In genomic region chr11:3797631-3798215, GRCm38 (mm10) we compare ENCODE assay signal across 14 mouse cellular contexts.
DNase-seq lines count a peak whose midpoint lies in the region.
"Had no signal": no experiment of that assay in that cellular context is flagged by ENCODE, and none has a peak within 500 bp of the region (broad histone marks: within the 10 kb centered on the region; RNA-seq: fewer than 3 reads in every experiment).

No protein-coding gene starts in this region.

- intact Hi-C loops in left cerebral cortex, postnatal 4 days (cut with DNase I): no loop called here
- intact Hi-C loops in left cerebral cortex, postnatal 14 days (cut with DNase I): no loop called here

- peak; percentile 53 for DNase-seq in left cerebral cortex, adult 11 months (ENCODE audit: low spot score)
- no peak for DNase-seq in left cerebral cortex, postnatal 4 days
- DNase-seq in layer of hippocampus, adult 9-10 months (ENCODE audit: low spot score): peak; percentile 24
- peak; percentile 52 to 79 for DNase-seq in left cerebral cortex, postnatal 14 days (ENCODE audit: low spot score in 2 of 2)
- peak; percentile 68 to 80 for DNase-seq in right cerebral cortex, postnatal 36 days (ENCODE audit: low spot score in 2 of 2)
- DNase-seq in ovary, postnatal 36 days (ENCODE audit: low spot score): no peak
- DNase-seq in gastrocnemius, adult 8-10 months (ENCODE audit: low spot score in 2 of 2): no peak
- no peak for DNase-seq in spleen, adult 12 weeks (ENCODE audit: low spot score)
- DNase-seq: cerebellum, adult 9-11 months; kidney, adult 8-10 months; kidney, postnatal 14 days; lung, adult 18-20 months; lung, postnatal 14 days; midbrain, embryonic 14.5 days had no signal

Comparison
In these comparisons a context has a peak if more than half of its experiments do, and no peak if none do; other contexts are left out.
1. DNase-seq: peak in left cerebral cortex, adult 11 months (single experiment), layer of hippocampus, adult 9-10 months (single experiment), left cerebral cortex, postnatal 14 days (2 of 2) and right cerebral cortex, postnatal 36 days (2 of 2); none in left cerebral cortex, postnatal 4 days (single experiment), ovary, postnatal 36 days (single experiment), gastrocnemius, adult 8-10 months (0 of 2) and spleen, adult 12 weeks (single experiment).